Mouse (Mus musculus) cortical plate, adult 2 months (tissue): ENCODE data around the gene Nodal.

ENCODE experiments used
- CTCF ChIP-seq: fragments of 200-500 bp; IDR thresholded peaks from 2 replicates; pipeline ENCODE4 v1.5.1; 2011; ENCODE audit warnings: mild to moderate bottlenecking, control low read depth, low read length; ENCODE audit not compliant: insufficient read depth; ENCODE audit errors: extremely low read depth
- POLR2A ChIP-seq: fragments of 200-500 bp; IDR thresholded peaks from 2 replicates; pipeline ENCODE4 v1.6.1; 2011; ENCODE audit warnings: mild to moderate bottlenecking, low read length, control low read depth; ENCODE audit not compliant: insufficient read depth; ENCODE audit errors: extremely low read depth

GRCm38 (mm10) chr10:61399156-61399734 is 18.5 kb upstream of the Nodal start:
- TF ChIP-seq CTCF (peak; percentile 91), POLR2A (no peak)
